Comparison of ENCODE assay signal across 13 mouse cellular contexts in the genomic region with DNA sequence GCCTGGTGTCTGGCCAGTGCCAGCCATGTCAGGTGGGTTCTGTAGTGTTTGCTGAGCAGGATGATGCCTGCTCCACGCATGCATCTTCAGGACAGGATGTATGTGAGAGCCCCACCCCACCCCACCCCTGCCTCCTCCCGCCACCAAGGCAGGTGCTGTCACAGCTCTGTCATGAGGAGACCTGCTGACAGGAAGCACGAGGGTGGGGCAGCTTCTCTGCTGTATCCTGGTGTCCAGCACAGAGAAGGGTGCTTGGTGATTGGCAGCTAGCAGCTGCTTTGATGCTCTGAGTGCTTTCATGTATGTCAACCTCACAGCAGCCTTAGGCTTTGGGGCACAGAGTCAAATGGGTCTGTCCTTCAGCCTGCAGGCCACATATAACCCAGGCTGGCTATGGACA. TPM values are rescaled to one million over a fixed set of nuclear protein-coding genes. Genes with fewer than 3 reads are reported as not detected.
DNase-seq lines count a peak whose midpoint lies in the region; ATAC-seq and TF ChIP-seq lines count a peak whose summit lies in the region.
"Had no signal": no experiment of that assay in that cellular context is flagged by ENCODE, and none has a peak within 500 bp of the region (broad histone marks: within the 10 kb centered on the region; RNA-seq: fewer than 3 reads in every experiment).

No protein-coding gene starts in this region.

- no peak overlapping the region for H3ac ChIP-seq in myocyte (ENCODE audit: control insufficient read depth, insufficient read length)

- no peak overlapping the region for H3K27ac ChIP-seq in intestine, embryonic 15.5 days
- H3K27ac ChIP-seq in intestine, postnatal 0 days (ENCODE audit: low read depth, low read length): no peak overlapping the region
- no peak overlapping the region for H3K27ac ChIP-seq in kidney, embryonic 14.5 days (ENCODE audit: low read depth, low read length)
- H3K27ac ChIP-seq: liver, embryonic 12.5 days had no signal

- no peaks in the 10 kb centered on the region for H3K9me3 ChIP-seq in intestine, embryonic 15.5 days
- H3K9me3 ChIP-seq in intestine, postnatal 0 days (ENCODE audit: control insufficient read depth): no peaks in the 10 kb centered on the region
- H3K9me3 ChIP-seq in kidney, embryonic 14.5 days (ENCODE audit: control insufficient read depth, low read length): no peaks in the 10 kb centered on the region

- TF ChIP-seq POLR2A in myocyte (IDR thresholded peaks at IDR 0.05; ENCODE audit: insufficient read length, low read depth): no peak

- ATAC-seq in intestine, embryonic 15.5 days: 0 out of 2 replicates have a peak, but pooled peaks have one; percentile 5
- no peak for ATAC-seq in intestine, postnatal 0 days
- peak; percentile 96 for ATAC-seq in CD4-positive, CD25-positive, alpha-beta regulatory T cell, adult 4 months
- ATAC-seq in megakaryocyte progenitor cell, adult 5-6 weeks (replicated peaks; ENCODE audit: poor library complexity): no peak
- ATAC-seq in kidney, embryonic 14.5 days (ENCODE audit: low FRiP score, low TSS enrichment): no peak
- ATAC-seq: liver, embryonic 12.5 days had no signal

- no peaks in the 10 kb centered on the region for H3K4me1 ChIP-seq in intestine, embryonic 15.5 days (replicated peaks)
- H3K4me1 ChIP-seq in intestine, postnatal 0 days (replicated peaks; ENCODE audit: control insufficient read depth, insufficient read depth, low read length): no peaks in the 10 kb centered on the region
- H3K4me1 ChIP-seq in kidney, embryonic 14.5 days (ENCODE audit: control insufficient read depth, insufficient read depth, low read length): no peaks in the 10 kb centered on the region

- peak; percentile 55 to 66 for DNase-seq in thymus, postnatal 10 days (ENCODE audit: low spot score in 2 of 2)
- DNase-seq in heart, adult 8-10 months (ENCODE audit: low spot score): no peak
- DNase-seq: adrenal gland, postnatal 25 days; heart, postnatal 10 days had no signal

- no peak for TF ChIP-seq CTCF in intestine, postnatal 0 days (IDR thresholded peaks at IDR 0.05; ENCODE audit: low read depth)

- no peaks in the 10 kb centered on the region for H3K27me3 ChIP-seq in intestine, embryonic 15.5 days (replicated peaks)
- no peaks in the 10 kb centered on the region for H3K27me3 ChIP-seq in intestine, postnatal 0 days (replicated peaks; ENCODE audit: control insufficient read depth, insufficient read depth, low read length)
- H3K27me3 ChIP-seq in myocyte (ENCODE audit: control insufficient read depth, insufficient read depth, insufficient read length): no peaks in the 10 kb centered on the region
- no peaks in the 10 kb centered on the region for H3K27me3 ChIP-seq in kidney, embryonic 14.5 days (ENCODE audit: control insufficient read depth, insufficient read depth, low read length)
- H3K27me3 ChIP-seq: liver, embryonic 12.5 days had no signal

- 82% methylated on average over 3 of the region's 3 CpGs for WGBS in intestine, embryonic 15.5 days
- 72% methylated on average over 3 of the region's 3 CpGs for WGBS in intestine, postnatal 0 days
- whole genome bisulfite sequencing in kidney, embryonic 14.5 days: 80% methylated on average over 3 of the region's 3 CpGs

- H3K4me2 ChIP-seq in intestine, embryonic 15.5 days (replicated peaks): no peak overlapping the region
- no peak overlapping the region for H3K4me2 ChIP-seq in intestine, postnatal 0 days (replicated peaks; ENCODE audit: low read depth)
- H3K4me2 ChIP-seq in myocyte (ENCODE audit: low read depth): no peak overlapping the region
- no peak overlapping the region for H3K4me2 ChIP-seq in kidney, embryonic 14.5 days (replicated peaks; ENCODE audit: low read depth, low read length)
- H3K4me2 ChIP-seq: liver, embryonic 12.5 days had no signal

- no peak overlapping the region for H3K9ac ChIP-seq in intestine, embryonic 15.5 days
- no peak overlapping the region for H3K9ac ChIP-seq in intestine, postnatal 0 days (ENCODE audit: low read depth, low read length)
- H3K9ac ChIP-seq in kidney, embryonic 14.5 days (ENCODE audit: low read depth, low read length): no peak overlapping the region
- H3K9ac ChIP-seq: liver, embryonic 12.5 days had no signal

- H3K79me2 ChIP-seq in myocyte (ENCODE audit: control insufficient read depth, insufficient read depth): no peaks in the 10 kb centered on the region

- H3K4me3 ChIP-seq in intestine, embryonic 15.5 days (replicated peaks): no peak overlapping the region
- no peak overlapping the region for H3K4me3 ChIP-seq in intestine, postnatal 0 days (ENCODE audit: low read depth, low read length)
- H3K4me3 ChIP-seq in myocyte: no peak overlapping the region
- no peak overlapping the region for H3K4me3 ChIP-seq in kidney, embryonic 14.5 days (ENCODE audit: low read length)
- H3K4me3 ChIP-seq: erythroblast, embryonic 14.5 days; liver, embryonic 12.5 days had no signal

- no peaks in the 10 kb centered on the region; the same call in 1 of the 2 replicates for H3K36me3 ChIP-seq in intestine, embryonic 15.5 days
- peaks cover 17% of the 10 kb centered on the region; the same call in 1 of the 2 replicates for H3K36me3 ChIP-seq in intestine, postnatal 0 days (ENCODE audit: control insufficient read depth, insufficient read depth)
- H3K36me3 ChIP-seq in myocyte (ENCODE audit: control insufficient read depth, insufficient read depth): no peaks in the 10 kb centered on the region
- H3K36me3 ChIP-seq in kidney, embryonic 14.5 days (ENCODE audit: control insufficient read depth, insufficient read depth, low read length): peaks cover 5% of the 10 kb centered on the region; the same call in 1 of the 2 replicates

TF ChIP-seq in myocyte, 11 proteins besides CTCF, POLR2A, EP300 and RAD21:
- no peak for TF ChIP-seq CEBPB (IDR thresholded peaks at IDR 0.05; ENCODE audit: insufficient read depth, poor library complexity, severe bottlenecking)
- TF ChIP-seq USF1 (IDR thresholded peaks at IDR 0.05; ENCODE audit: low read depth): no peak
- no peak for TF ChIP-seq TCF3 (IDR thresholded peaks at IDR 0.05; ENCODE audit: insufficient read length, low read depth)
- TF ChIP-seq MAX (IDR thresholded peaks at IDR 0.05; ENCODE audit: low read depth): no peak
- TF ChIP-seq E2F4 (IDR thresholded peaks at IDR 0.05; ENCODE audit: insufficient read depth): no peak
- no peak for TF ChIP-seq POLR2AphosphoS2 (IDR thresholded peaks at IDR 0.05; ENCODE audit: insufficient read length, low read depth)
- TF ChIP-seq SRF (IDR thresholded peaks at IDR 0.05; ENCODE audit: control insufficient read depth, insufficient read length, low read depth): no peak
- TF ChIP-seq TCF12 (IDR thresholded peaks at IDR 0.05; ENCODE audit: insufficient read depth, poor library complexity, severe bottlenecking): peak; percentile 44
- TF ChIP-seq MYOD1 (IDR thresholded peaks at IDR 0.05; ENCODE audit: control insufficient read depth in 1 of 3, insufficient read length in 2 of 3, low read depth in 2 of 3): peak in 2 of 3 experiments; percentile 85 to 96
- no peak for TF ChIP-seq REST (IDR thresholded peaks at IDR 0.05; ENCODE audit: insufficient read depth, insufficient read length)
- TF ChIP-seq MYOG (IDR thresholded peaks at IDR 0.05; ENCODE audit: control insufficient read depth in 1 of 3, insufficient read depth in 1 of 3, insufficient read length in 2 of 3, low read depth in 2 of 3): peak in 1 of 3 experiments; percentile 72

RNA-seq across cellular contexts. Expression of gene Smg9, which starts 14.2 kb away (rescaled TPM):
- 19.6 and 21.8 TPM in 2 replicates for polyA plus RNA-seq in intestine, embryonic 15.5 days (2015; fragmentation: Nextera tagmentation; extraction: Ambion mirVana)
- polyA plus RNA-seq in intestine, postnatal 0 days (2015; fragmentation: Nextera tagmentation; extraction: Ambion mirVana): 14.0 and 15.1 TPM in 2 replicates
- 10 to 100 TPM; 27.9 to 29.4 TPM for polyA plus RNA-seq in CD4-positive, CD25-positive, alpha-beta regulatory T cell, adult 4 months (2017; shearing (Covaris generic))
- polyA plus RNA-seq in myocyte (2012; fragmentation: generic; extraction: Trizol): 17.4 TPM
- total RNA-seq in megakaryocyte progenitor cell, adult 5-6 weeks (2015): 10.8 and 18.1 TPM in 2 replicates
- total RNA-seq in megakaryocyte progenitor cell, adult 5-6 weeks (2017): 16.0 and 20.8 TPM in 2 replicates
- total RNA-seq in heart, adult 8-10 months (2022): 1 to 10 TPM; 5.9 to 8.3 (median 8.0) TPM
- polyA plus RNA-seq in kidney, embryonic 14.5 days (2014; fragmentation: Nextera tagmentation; extraction: Ambion mirVana): 25.0 and 32.3 TPM in 2 replicates

RNA-seq across cellular contexts. Expression of gene Irgc1, which starts 38.5 kb away (rescaled TPM):
- polyA plus RNA-seq in intestine, embryonic 15.5 days (2015; fragmentation: Nextera tagmentation; extraction: Ambion mirVana): not detected in 2 replicates
- not detected in 2 replicates for polyA plus RNA-seq in intestine, postnatal 0 days (2015; fragmentation: Nextera tagmentation; extraction: Ambion mirVana)
- polyA plus RNA-seq in CD4-positive, CD25-positive, alpha-beta regulatory T cell, adult 4 months (2017; shearing (Covaris generic)): under 1 TPM; 0.35 to 0.56 TPM
- polyA plus RNA-seq in myocyte (2012; fragmentation: generic; extraction: Trizol): 0.32 TPM
- total RNA-seq in megakaryocyte progenitor cell, adult 5-6 weeks (2015): 0.07 TPM in 1 of 2 replicates, not detected in the other
- total RNA-seq in megakaryocyte progenitor cell, adult 5-6 weeks (2017): not detected in 2 replicates
- total RNA-seq in heart, adult 8-10 months (2022): under 1 TPM in 1 of 4 experiments, not detected in 3; 0.32 TPM
- polyA plus RNA-seq in kidney, embryonic 14.5 days (2014; fragmentation: Nextera tagmentation; extraction: Ambion mirVana): not detected in 2 replicates
- total RNA-seq: adrenal gland, postnatal 25 days; heart, postnatal 10 days had no signal
- polyA plus RNA-seq: erythroblast, embryonic 14.5 days; intestine, embryonic 14.5 days; liver, embryonic 12.5 days had no signal

RNA-seq across cellular contexts. Expression of gene Kcnn4, which starts 43.6 kb away (rescaled TPM):
- polyA plus RNA-seq in intestine, embryonic 15.5 days (2015; fragmentation: Nextera tagmentation; extraction: Ambion mirVana): 2.7 and 3.4 TPM in 2 replicates
- polyA plus RNA-seq in intestine, postnatal 0 days (2015; fragmentation: Nextera tagmentation; extraction: Ambion mirVana): 3.2 and 3.7 TPM in 2 replicates
- 100 to 1,000 TPM; 130 to 152 TPM for polyA plus RNA-seq in CD4-positive, CD25-positive, alpha-beta regulatory T cell, adult 4 months (2017; shearing (Covaris generic))
- polyA plus RNA-seq in myocyte (2012; fragmentation: generic; extraction: Trizol): 37.4 TPM
- 20.5 and 28.0 TPM in 2 replicates for total RNA-seq in megakaryocyte progenitor cell, adult 5-6 weeks (2015)
- total RNA-seq in megakaryocyte progenitor cell, adult 5-6 weeks (2017): 48.6 and 57.7 TPM in 2 replicates
- total RNA-seq in heart, adult 8-10 months (2022): 1 to 10 TPM in 1 of 4 experiments, under 1 TPM in 3; 0.44 to 1.3 (median 0.69) TPM
- polyA plus RNA-seq in kidney, embryonic 14.5 days (2014; fragmentation: Nextera tagmentation; extraction: Ambion mirVana): 2.6 and 3.3 TPM in 2 replicates

RNA-seq across cellular contexts. Expression of gene Plaur, which starts 48.7 kb away (rescaled TPM):
- 8.7 and 10.5 TPM in 2 replicates for polyA plus RNA-seq in intestine, embryonic 15.5 days (2015; fragmentation: Nextera tagmentation; extraction: Ambion mirVana)
- 6.9 and 7.8 TPM in 2 replicates for polyA plus RNA-seq in intestine, postnatal 0 days (2015; fragmentation: Nextera tagmentation; extraction: Ambion mirVana)
- polyA plus RNA-seq in CD4-positive, CD25-positive, alpha-beta regulatory T cell, adult 4 months (2017; shearing (Covaris generic)): 1 to 10 TPM in 1 of 2 experiments, under 1 TPM in 1; 0.66 to 5.8 TPM
- polyA plus RNA-seq in myocyte (2012; fragmentation: generic; extraction: Trizol): 32.5 TPM
- 17.9 and 21.2 TPM in 2 replicates for total RNA-seq in megakaryocyte progenitor cell, adult 5-6 weeks (2015)
- 20.5 and 27.6 TPM in 2 replicates for total RNA-seq in megakaryocyte progenitor cell, adult 5-6 weeks (2017)
- 1 to 10 TPM; 1.7 to 9.2 (median 2.6) TPM for total RNA-seq in heart, adult 8-10 months (2022)
- polyA plus RNA-seq in kidney, embryonic 14.5 days (2014; fragmentation: Nextera tagmentation; extraction: Ambion mirVana): 14.1 TPM in 2 replicates

Comparison
In these comparisons a context has a peak if more than half of its experiments do, and no peak if none do; other contexts are left out.
1. ATAC-seq: peak in intestine, embryonic 15.5 days (single experiment) and CD4-positive, CD25-positive, alpha-beta regulatory T cell, adult 4 months (single experiment); none in intestine, postnatal 0 days (single experiment), megakaryocyte progenitor cell, adult 5-6 weeks (single experiment) and kidney, embryonic 14.5 days (single experiment).